Mouse (Mus musculus): ENCODE results near the gene Slc6a9. TPM values are rescaled to one million over a fixed set of nuclear protein-coding genes. Genes with fewer than 3 reads are reported as not detected.
A peak's percentile ranks its signal among the peaks of the same experiment; 100 is the strongest.

The Slc6a9 gene
- polyA plus RNA-seq, 1 experiment, result 92.4 TPM

DNA sequence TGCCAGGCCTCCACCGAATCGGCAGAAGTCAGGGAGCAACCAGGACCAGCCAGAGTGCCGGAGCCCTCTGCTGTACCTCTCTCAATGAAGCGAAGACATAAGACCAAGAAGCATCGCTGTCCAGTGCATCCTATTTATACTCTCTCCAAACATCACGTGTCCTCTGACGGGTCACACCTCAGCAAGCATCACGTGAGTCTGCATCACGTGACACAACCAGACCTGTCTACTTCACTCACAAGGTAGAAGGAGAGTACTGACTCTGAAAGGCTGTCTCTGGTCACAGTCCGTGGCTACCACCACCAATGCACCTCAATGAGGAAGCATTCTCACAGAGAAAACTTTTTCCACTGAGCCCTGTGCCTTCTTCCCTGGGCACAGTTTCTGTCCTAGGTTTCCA, 16.3 kb upstream of the Slc6a9 start:
- Histone ChIP-seq H3K27ac (ENCODE audit: control insufficient read depth, insufficient read depth, low read depth, low read length, poor library complexity) (no peak overlapping the region), H3K4me3 (replicated peaks; ENCODE audit: control insufficient read depth, low read depth, low read length) (no peak overlapping the region), H3K4me1 (ENCODE audit: control insufficient read depth, insufficient read depth, low read length) (no peaks in the 10 kb centered on the region)
- TF ChIP-seq POLR2A (IDR thresholded peaks at IDR 0.05; ENCODE audit: borderline replicate concordance, control insufficient read depth, low read depth, low read length) (no peak), CTCF (IDR thresholded peaks at IDR 0.05; ENCODE audit: control insufficient read depth, insufficient read depth, low read length) (no peak)
- 90% methylated on average over 10 of the region's 10 CpGs for WGBS

DNA sequence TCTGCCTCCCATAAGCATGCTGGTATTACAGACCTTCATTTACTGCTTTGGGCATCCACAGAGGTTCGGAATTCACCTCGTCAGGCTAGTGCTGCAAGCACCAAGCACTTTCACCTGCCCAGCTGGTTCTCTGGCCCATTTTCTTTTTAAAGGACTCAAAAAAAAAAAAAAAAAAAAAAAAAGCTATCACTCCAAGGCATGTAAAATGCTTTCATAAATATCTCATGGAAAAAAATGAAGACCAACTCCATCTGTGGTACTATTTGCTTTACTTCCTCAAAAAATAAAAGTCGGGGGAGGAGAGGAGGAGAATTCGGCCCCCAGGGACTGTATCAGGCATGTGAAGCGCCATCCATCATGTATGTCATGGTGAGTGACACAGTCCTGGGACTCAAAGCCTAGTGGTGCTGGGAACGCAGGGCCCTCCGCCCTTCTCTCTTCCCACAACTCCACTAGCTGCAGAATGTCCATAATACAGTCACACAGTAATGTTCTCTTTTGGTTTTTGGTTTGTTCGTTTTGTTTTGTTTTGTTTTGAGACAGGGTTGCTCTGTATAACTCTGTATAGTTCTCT, 5.6 kb upstream of the Slc6a9 start:
- H3K27ac ChIP-seq (ENCODE audit: control insufficient read depth, insufficient read depth, low read depth, low read length, poor library complexity), result no peak overlapping the region
- H3K4me1 ChIP-seq (ENCODE audit: control insufficient read depth, insufficient read depth, low read length), result peaks cover 8% of the 10 kb centered on the region
- 42% methylated on average over 8 of the region's 8 CpGs for WGBS
- TF ChIP-seq CTCF (IDR thresholded peaks at IDR 0.05; ENCODE audit: control insufficient read depth, insufficient read depth, low read length), result no peak
- no peak for TF ChIP-seq POLR2A (IDR thresholded peaks at IDR 0.05; ENCODE audit: borderline replicate concordance, control insufficient read depth, low read depth, low read length)
- H3K4me3 ChIP-seq (replicated peaks; ENCODE audit: control insufficient read depth, low read depth, low read length), result no peak overlapping the region

DNA sequence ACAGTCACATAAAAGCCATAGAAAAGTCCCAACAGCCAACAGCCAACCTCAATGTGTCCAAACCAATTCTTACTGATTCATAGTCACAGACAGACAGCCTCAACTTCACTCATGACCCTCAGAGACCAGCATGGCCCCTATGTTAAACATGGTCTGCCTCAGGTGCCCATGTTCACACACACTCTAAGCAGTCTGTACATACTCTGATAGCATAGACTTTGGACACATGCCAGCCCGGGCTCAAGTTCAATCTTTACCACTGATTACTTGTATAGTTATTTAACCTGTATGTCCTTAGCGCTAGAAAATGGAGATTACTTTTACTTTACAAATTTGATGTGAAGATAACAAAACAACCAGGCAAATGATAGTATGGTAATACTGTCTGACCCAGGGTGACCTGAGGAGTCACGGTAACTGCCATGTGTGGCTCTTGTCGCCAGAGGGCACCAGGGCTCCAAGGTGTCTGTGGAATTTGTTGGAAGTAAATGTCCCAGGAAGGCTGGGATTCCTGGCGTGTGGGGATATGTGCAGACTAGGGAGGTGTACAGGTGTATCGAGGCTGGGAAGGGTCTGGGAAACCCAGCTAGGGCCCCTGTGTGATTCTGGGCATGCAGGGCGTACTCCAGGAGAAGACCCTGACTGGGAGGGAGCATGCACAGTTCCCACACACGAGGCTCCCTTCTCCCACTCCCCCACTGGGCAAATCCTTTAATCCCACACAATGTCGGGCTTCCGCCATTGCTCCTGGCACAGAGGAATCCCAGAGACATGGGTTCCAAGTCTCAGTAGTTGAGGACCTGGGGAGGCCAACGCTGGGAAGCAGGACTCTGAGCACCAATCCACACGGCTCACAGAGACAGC, 4.8 kb upstream of the Slc6a9 start:
- H3K4me1 ChIP-seq (ENCODE audit: control insufficient read depth, insufficient read depth, low read length), result peaks cover 9% of the 10 kb centered on the region
- TF ChIP-seq CTCF (IDR thresholded peaks at IDR 0.05; ENCODE audit: control insufficient read depth, insufficient read depth, low read length) (peak; percentile 81), POLR2A (IDR thresholded peaks at IDR 0.05; ENCODE audit: borderline replicate concordance, control insufficient read depth, low read depth, low read length) (no peak)
- H3K4me3 ChIP-seq (replicated peaks; ENCODE audit: control insufficient read depth, low read depth, low read length), result peak overlapping the region; percentile 11
- 21% methylated on average over 12 of the region's 12 CpGs for WGBS
- peak overlapping the region; percentile 54 for H3K27ac ChIP-seq (ENCODE audit: control insufficient read depth, insufficient read depth, low read depth, low read length, poor library complexity)

DNA sequence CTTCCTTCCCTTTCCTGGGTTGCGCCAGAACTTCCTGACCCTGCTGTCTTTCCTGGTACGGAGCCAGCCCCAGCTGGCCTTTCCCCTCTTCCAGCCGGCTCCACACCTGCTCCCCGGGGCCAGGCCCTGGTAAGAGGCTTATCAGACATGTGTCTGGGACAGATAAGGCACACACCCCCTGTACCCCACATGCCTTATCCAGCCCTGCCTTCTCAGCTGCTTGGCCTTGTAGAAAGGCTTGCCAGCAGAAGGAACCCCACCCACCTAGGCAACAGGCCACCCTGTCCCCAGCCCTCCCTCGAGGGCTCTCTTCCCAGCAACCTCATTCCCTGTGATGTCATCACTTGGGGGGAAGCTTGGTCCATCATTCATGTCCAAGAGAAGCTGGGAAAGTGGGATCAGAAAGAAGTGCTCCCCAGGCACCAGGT, 4.2 kb upstream of the Slc6a9 start:
- Histone ChIP-seq H3K4me3 (replicated peaks; ENCODE audit: control insufficient read depth, low read depth, low read length) (peak overlapping the region; percentile 11), H3K4me1 (ENCODE audit: control insufficient read depth, insufficient read depth, low read length) (peaks cover 9% of the 10 kb centered on the region), H3K27ac (ENCODE audit: control insufficient read depth, insufficient read depth, low read depth, low read length, poor library complexity) (peak overlapping the region; percentile 54)
- no peak for TF ChIP-seq CTCF (IDR thresholded peaks at IDR 0.05; ENCODE audit: control insufficient read depth, insufficient read depth, low read length)
- TF ChIP-seq POLR2A (IDR thresholded peaks at IDR 0.05; ENCODE audit: borderline replicate concordance, control insufficient read depth, low read depth, low read length), result no peak
- WGBS, result 25% methylated on average over 5 of the region's 5 CpGs

DNA sequence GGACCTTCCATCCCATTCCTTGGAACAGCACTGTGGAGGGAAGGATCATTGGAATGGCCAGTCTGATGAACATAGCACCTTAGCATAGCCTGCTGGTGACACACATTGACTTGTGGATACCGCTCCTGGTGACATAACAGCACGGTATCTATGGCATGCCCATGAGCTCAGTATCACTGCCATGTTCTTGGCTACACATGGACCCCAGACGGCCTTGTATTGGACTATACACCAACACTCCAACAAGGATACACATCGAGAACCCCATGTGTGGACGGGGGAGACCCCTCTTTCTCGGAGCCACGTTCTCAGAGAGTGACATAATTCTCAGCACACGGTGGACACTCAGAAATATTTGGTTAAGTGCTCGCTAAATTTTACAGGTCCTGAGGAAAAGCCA, 3.5 kb upstream of the Slc6a9 start:
- 87% methylated on average over 9 of the region's 9 CpGs for WGBS
- no peak overlapping the region for H3K4me3 ChIP-seq (replicated peaks; ENCODE audit: control insufficient read depth, low read depth, low read length)

DNA sequence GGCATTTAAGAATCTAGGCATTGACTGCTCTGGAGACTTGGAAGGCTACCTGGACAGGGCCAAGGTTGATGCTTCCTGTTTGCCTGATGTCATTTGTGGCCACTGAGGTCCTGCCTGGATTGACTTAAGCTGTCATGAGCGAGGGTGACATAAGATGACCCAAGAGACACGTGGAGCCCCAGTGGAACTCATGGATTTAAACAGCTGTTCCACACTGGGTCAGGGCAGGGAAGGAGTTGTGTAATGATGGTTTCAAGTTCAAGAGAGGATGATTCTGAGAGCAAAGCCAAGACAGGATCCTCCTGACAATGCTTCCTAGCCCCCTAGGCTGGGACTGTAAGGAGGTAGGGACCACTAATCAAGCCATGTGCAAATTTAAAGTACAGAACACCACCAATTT, 2.8 kb upstream of the Slc6a9 start:
- peaks cover 9% of the 10 kb centered on the region for H3K4me1 ChIP-seq (ENCODE audit: control insufficient read depth, insufficient read depth, low read length)
- 67% methylated on average over 2 of the region's 2 CpGs for WGBS
- no peak overlapping the region for H3K4me3 ChIP-seq (replicated peaks; ENCODE audit: control insufficient read depth, low read depth, low read length)
- H3K27ac ChIP-seq (ENCODE audit: control insufficient read depth, insufficient read depth, low read depth, low read length, poor library complexity), result peak overlapping the region; percentile 83
- TF ChIP-seq CTCF (IDR thresholded peaks at IDR 0.05; ENCODE audit: control insufficient read depth, insufficient read depth, low read length), result no peak
- TF ChIP-seq POLR2A (IDR thresholded peaks at IDR 0.05; ENCODE audit: borderline replicate concordance, control insufficient read depth, low read depth, low read length), result no peak

More for the DNA sequence above, 3.5 kb upstream of the Slc6a9 start:
- peaks cover 9% of the 10 kb centered on the region for H3K4me1 ChIP-seq (ENCODE audit: control insufficient read depth, insufficient read depth, low read length)
- TF ChIP-seq CTCF (IDR thresholded peaks at IDR 0.05; ENCODE audit: control insufficient read depth, insufficient read depth, low read length) (no peak), POLR2A (IDR thresholded peaks at IDR 0.05; ENCODE audit: borderline replicate concordance, control insufficient read depth, low read depth, low read length) (no peak)
- peak overlapping the region; percentile 83 for H3K27ac ChIP-seq (ENCODE audit: control insufficient read depth, insufficient read depth, low read depth, low read length, poor library complexity)

DNA sequence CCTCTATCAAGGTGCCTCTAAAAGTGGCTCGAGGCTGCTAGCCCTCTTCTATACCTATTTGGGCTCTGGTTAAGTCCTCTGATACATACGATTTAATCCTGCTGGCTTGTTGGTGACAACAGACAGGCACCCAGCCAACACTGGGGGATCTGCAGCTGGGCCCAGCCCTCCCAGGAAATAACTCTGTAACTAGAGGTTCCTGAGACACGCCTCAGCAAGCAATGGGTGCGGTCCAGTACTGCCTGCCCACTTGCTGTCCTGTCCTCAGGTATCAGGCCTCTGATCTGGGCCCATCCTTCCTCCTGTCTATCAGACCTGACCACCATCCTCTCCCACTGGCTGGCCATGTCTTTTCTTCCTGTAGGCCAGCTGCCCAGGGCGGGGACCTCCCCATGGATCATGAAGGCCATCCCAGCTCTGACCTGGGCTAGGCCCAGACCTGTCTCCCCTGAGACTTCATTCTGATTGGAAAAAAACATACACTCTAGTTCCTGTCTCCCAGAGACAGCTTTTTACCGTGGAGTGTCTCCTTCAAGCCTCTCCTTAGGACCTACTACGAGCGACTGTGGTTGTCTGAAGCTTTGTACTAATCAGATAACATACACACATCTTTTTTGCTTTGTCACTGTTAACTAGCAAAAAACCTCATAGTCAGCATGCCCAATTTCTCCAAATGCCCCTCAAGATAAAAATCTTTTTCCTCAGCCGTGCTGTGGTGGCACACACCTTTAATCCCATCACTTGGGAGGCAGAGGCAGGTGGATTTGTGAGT, 2.2 kb upstream of the Slc6a9 start:
- H3K27ac ChIP-seq (ENCODE audit: control insufficient read depth, insufficient read depth, low read depth, low read length, poor library complexity), result peak overlapping the region; percentile 83
- H3K4me3 ChIP-seq (replicated peaks; ENCODE audit: control insufficient read depth, low read depth, low read length), result no peak overlapping the region
- peaks cover 9% of the 10 kb centered on the region for H3K4me1 ChIP-seq (ENCODE audit: control insufficient read depth, insufficient read depth, low read length)
- TF ChIP-seq POLR2A (IDR thresholded peaks at IDR 0.05; ENCODE audit: borderline replicate concordance, control insufficient read depth, low read depth, low read length) (no peak), CTCF (IDR thresholded peaks at IDR 0.05; ENCODE audit: control insufficient read depth, insufficient read depth, low read length) (no peak)
- 36% methylated on average over 9 of the region's 9 CpGs for WGBS
